Mouse (Mus musculus): ENCODE measurements around the gene Rnf217. TPM values are rescaled to one million over a fixed set of nuclear protein-coding genes. Genes with fewer than 3 reads are reported as not detected.

The Rnf217 gene
- total RNA-seq, 2 experiments from 2014 or later: 11.3 to 13.2 TPM

GRCm38 (mm10) chr10:31515897-31516296, 93.1 kb downstream of the Rnf217 start:
- intact Hi-C loops (cut with DNase I): loop anchor here (5.0 kb wide), 1 partner anchor 91 kb away; the partner anchor contains the start of gene Rnf217
- no peak for DNase-seq (ENCODE audit: low spot score in 2 of 2)

GRCm38 (mm10) chr10:31504134-31504551, 104.8 kb downstream of the Rnf217 start:
- DNase-seq (ENCODE audit: low spot score in 2 of 2): peak; percentile 36 to 69
- intact Hi-C loops (cut with DNase I): no loop called here

- DNase-seq (ENCODE audit: low spot score in 2 of 2): no peak
- intact Hi-C loops (cut with DNase I): no loop called here
Observed at GRCm38 (mm10) chr10:31503542-31504133, 105.3 kb downstream of the Rnf217 start.

GRCm38 (mm10) chr10:31501644-31502043, 107.3 kb downstream of the Rnf217 start:
- intact Hi-C loops (cut with DNase I): no loop called here
- no peak for DNase-seq (ENCODE audit: low spot score in 2 of 2)

GRCm38 (mm10) chr10:31496931-31497330, 112.1 kb downstream of the Rnf217 start:
- intact Hi-C loops (cut with DNase I): no loop called here

GRCm38 (mm10) chr10:31495826-31496225, 113.2 kb downstream of the Rnf217 start:
- intact Hi-C loops (cut with DNase I): no loop called here
- DNase-seq (ENCODE audit: low spot score in 2 of 2): no peak

More at GRCm38 (mm10) chr10:31496931-31497330, 112.1 kb downstream of the Rnf217 start:
- no peak for DNase-seq (ENCODE audit: low spot score in 2 of 2)

- DNase-seq (ENCODE audit: low spot score in 2 of 2): no peak
- intact Hi-C loops (cut with DNase I): no loop called here
Observed at GRCm38 (mm10) chr10:31494296-31494695, 114.7 kb downstream of the Rnf217 start.

- DNase-seq (ENCODE audit: low spot score in 2 of 2): no peak
- intact Hi-C loops (cut with DNase I): loop anchor here (10.0 kb wide), 1 partner anchor 1428 kb away; the partner anchor contains the start of gene Nkain2
Observed at GRCm38 (mm10) chr10:31467043-31467898, 141.7 kb downstream of the Rnf217 start.

- intact Hi-C loops (cut with DNase I): loop anchor here (10.0 kb wide), 1 partner anchor 1429 kb away; the partner anchor contains the start of gene Nkain2
- peak; percentile 17 to 24 for DNase-seq (ENCODE audit: low spot score in 2 of 2)
Observed at GRCm38 (mm10) chr10:31465840-31466541, 143.0 kb downstream of the Rnf217 start.

- intact Hi-C loops (cut with DNase I): loop anchor here (10.0 kb wide), 1 partner anchor 1429 kb away; the partner anchor contains the start of gene Nkain2
- no peak for DNase-seq (ENCODE audit: low spot score in 2 of 2)
Observed at GRCm38 (mm10) chr10:31465424-31465823, 143.6 kb downstream of the Rnf217 start.

- intact Hi-C loops (cut with DNase I): loop anchor here (10.0 kb wide), 1 partner anchor 1432 kb away; the partner anchor contains the start of gene Nkain2
- no peak for DNase-seq (ENCODE audit: low spot score in 2 of 2)
Observed at GRCm38 (mm10) chr10:31463044-31463443, 145.9 kb downstream of the Rnf217 start.

GRCm38 (mm10) chr10:31456806-31457205, 152.2 kb downstream of the Rnf217 start:
- no peak for DNase-seq (ENCODE audit: low spot score in 2 of 2)
- intact Hi-C loops (cut with DNase I): no loop called here

- intact Hi-C loops (cut with DNase I): loop anchor here (5.0 kb wide), 2 partner anchors 605 to 620 kb away; partner anchors contain the start of gene Hey2
- no peak for DNase-seq (ENCODE audit: low spot score in 2 of 2)
Observed at GRCm38 (mm10) chr10:31447083-31447482, 161.9 kb downstream of the Rnf217 start.

- intact Hi-C loops (cut with DNase I): loop anchor here (1.0 to 5.0 kb wide), 3 partner anchors 132 to 618 kb away; partner anchors contain the start of genes Hddc2 and Hey2
- peak; percentile 87 for DNase-seq (ENCODE audit: low spot score in 2 of 2)
Observed at GRCm38 (mm10) chr10:31445291-31446124, 163.5 kb downstream of the Rnf217 start, which contains the start of gene Tpd52l1. TSS of gene Tpd52l1 (minus strand) at chr10:31445958.

- intact Hi-C loops (cut with DNase I): no loop called here
- DNase-seq (ENCODE audit: low spot score in 2 of 2): no peak
Observed at GRCm38 (mm10) chr10:31444206-31444605, 164.8 kb downstream of the Rnf217 start.

Data from left cerebral cortex, postnatal 25 days (tissue).